Mouse (Mus musculus) fat pad, adult 2 months (tissue): ENCODE measurements around the gene AL731706.1.
"Not testable (repeated sequence)": the region's sequence is repeated elsewhere in the genome, so short reads cannot be mapped to it uniquely, and the experiment has no call there.

ENCODE experiments used
- DNase-seq: peaks from one replicate; pipeline ENCODE4 v3.0.0-alpha.2; 2011; ENCODE audit warnings: low read depth, low spot score; ENCODE audit errors: extremely low read depth

AL731706.1 gene

DNA sequence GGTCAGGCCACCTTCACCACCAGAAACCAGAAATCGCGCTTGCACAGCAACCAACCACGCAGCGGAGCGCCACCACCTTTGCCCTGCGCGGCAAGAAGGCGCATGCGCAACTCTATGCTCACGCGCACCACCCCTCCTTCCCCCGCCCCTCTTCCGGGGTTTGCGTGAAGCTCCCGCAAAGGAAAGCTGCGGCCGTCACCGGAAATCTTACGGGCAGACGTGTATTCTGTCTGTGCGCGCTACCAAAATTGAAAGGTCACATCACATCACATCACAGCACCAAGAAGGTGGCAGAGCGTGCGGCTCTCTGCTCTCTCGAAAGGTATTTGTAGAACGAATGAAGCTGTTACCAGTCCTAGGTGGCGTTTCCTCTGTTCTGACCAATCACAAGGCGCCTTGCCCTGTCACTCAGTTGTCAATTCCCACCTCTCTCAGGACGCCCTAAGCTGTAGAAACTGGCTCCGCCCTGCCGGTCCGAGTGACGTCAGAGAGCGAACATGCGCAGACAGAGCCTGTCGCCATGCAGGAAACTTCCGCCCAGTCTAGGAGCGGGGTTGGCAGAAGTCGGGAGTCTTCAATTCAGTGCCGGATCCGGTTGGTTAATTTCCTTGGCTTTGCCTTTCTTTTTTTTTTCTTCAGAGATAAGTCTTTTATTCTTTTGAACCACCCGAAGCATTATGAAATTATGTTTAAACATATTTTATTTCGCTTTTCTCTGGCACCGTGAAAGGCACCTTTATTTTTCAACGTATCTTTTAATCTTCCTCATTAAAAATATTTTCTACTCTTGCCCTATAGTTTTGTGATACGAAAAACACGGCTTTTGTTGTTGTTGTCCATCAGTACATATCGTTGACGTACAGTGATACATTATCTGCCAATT is at the start of gene AL731706.1, which contains the start of the genes Slx4ip and Mkks:
Gene AL731706.1 (minus strand): TSS at position 322 of the 883 bp plus-strand sequence.
Gene Slx4ip (plus strand): TSS at position 151 of the 883 bp plus-strand sequence.
Gene Mkks (minus strand): TSS at position 322 of the 883 bp plus-strand sequence.
- DNase-seq: peak; percentile 99

DNA sequence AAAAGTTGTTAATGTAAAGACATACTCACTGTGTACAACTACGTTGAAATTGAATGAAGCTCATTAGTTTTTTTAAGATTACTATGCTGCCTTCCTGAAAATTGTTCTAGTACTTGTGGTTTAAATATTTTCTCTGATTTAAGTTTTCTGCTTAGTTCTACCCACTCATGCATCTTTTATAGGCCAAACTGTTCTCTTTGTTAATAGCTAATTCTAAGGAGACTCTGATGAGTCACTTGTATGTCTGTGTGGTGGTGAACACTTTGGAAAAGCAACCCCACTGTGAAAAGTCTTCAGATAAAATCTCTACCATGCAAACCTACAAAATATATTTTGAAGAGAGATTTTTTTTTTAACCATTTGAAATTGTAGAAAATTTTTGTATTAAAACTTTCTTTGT is 47.1 kb upstream of the AL731706.1 start:
- no peak for DNase-seq

DNA sequence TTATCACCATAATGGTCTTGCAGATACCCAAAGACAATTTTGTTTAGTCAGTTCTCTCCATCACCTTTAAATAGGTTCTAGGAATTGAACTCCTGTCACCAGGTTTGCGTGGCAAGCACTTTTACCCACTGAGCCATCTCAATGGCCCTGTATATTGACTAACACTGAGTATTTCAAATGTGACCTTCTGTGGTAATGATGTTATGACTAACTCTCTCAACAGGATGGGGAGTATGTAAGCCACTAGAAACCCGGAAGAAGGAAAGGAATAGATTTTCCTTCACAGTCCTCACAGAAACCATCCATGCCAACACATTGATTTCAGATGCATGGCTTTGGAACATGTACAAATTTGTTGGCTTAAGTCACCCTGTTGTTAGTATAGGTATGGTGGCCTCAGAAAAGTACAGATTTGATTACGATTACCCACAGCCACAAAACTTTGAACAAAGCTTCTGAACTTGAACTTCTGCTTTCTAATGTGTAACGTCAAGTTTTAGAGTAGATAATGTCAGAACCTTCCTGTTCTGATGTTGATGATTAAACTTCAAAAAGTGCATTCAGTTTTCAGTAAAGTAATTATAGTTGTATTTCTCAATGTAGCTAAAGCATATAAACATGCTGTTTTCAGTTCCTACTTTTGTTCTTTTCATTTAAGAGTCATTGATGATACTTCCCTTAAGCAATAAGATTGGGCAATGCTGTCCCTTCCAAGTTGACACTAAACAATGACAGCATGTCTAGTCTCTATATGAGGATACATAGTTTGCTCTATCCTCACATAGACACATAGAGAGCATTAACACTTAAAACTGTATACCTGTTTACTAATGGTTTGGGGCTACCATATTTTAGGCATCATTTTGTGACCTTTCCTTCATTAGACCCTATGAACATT is 45.5 kb upstream of the AL731706.1 start:
- DNase-seq: no peak

DNA sequence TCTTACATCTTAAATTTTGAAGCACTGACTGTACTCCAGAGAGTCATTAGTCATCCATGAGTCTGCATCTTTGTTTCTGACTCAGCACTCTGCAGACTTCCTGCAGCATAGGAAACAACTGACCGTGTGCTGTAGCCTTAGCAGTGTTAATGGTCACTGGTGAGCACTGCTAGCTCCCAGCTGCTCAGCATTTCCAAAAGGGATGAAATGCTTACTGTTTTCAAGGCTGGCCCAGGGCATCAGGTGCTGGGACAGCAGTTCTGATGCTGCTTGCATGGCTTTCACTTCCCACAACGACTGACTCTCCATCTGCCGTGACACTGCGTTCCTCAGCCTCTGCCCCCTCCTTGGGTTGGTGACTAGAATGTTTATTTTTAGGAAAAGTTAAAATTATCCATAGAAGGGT is 29.8 kb upstream of the AL731706.1 start:
- no peak for DNase-seq

DNA sequence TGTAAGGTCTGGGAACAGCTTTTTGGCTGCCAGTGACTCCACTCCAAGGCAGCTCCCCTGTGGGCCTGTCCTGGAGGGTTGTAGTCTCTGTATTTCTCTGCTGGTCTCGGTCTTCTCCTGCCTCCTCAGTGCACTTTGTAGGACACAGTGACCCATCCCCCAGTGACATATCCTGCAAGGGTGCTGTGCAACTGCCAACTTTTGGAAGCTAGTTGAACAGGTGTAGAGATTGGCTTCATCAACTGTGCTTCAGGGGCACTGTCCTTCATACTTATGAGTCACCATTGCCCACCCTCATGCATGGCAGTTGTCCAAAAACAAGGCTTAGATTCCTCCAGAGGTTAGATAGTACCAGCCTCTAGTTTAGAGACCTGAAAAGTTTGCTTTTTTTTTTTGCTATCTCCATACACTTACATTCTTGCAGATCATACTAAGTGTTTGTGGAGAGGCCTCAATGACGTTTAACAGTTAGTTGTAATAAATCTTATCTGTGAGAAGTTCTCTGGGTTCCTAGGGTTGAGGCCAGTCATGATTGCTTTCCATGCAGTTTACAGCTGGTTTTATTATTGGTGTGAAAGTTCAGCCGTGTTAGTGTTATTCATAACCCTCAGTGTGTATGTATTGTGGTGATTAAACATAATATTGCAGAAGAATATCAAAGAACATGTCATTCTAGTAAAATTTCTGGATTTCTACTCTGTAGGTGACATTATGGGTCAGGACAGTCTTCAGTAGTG is 29.2 kb upstream of the AL731706.1 start:
- DNase-seq: no peak

DNA sequence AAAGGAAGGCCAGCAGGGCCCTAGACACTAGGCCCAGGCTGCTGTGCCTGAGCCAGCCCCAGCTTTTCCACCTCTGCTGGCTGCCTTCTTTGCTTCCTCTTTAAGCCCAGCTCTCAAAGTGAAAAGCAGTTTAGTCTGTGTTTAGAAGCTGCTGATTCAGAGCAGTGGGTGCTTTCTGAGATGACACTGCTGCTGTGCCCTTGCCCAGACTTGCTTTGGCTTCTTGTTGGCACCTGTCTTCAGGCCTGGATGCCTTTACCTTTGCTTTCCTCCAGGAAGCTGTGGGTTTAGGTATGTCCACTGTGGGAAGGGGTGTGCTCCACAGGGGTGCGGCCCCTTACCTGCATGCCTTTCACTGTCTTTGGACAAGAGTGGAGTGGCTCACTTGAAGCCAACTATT is 28.2 kb upstream of the AL731706.1 start:
- DNase-seq: no peak

DNA sequence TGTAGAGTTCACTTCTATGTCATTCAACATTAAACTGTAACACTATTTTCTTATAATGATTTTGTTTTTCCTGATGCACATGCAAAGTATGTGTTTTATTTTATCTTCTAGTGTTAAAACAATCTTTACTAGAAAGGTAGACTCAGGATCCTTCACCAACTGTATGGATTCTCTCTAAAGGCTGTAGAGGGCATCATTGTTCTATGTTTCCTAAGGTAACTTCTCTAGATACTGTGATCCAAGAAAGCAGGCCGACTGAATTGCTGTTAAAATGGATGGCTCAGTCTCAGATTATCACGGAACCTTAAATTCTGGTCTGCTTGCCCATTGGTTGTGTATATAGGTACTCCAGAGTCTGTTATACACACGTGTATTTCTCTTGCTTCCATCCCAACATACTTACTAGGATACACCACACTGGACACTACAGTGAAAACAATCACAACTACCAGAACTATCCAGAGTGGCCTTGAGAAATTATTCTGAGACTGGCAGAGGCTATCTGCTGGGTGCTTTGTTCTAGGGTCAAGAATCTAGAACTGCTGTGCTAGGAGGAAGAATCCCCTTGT is 23.2 kb upstream of the AL731706.1 start:
- no peak for DNase-seq

DNA sequence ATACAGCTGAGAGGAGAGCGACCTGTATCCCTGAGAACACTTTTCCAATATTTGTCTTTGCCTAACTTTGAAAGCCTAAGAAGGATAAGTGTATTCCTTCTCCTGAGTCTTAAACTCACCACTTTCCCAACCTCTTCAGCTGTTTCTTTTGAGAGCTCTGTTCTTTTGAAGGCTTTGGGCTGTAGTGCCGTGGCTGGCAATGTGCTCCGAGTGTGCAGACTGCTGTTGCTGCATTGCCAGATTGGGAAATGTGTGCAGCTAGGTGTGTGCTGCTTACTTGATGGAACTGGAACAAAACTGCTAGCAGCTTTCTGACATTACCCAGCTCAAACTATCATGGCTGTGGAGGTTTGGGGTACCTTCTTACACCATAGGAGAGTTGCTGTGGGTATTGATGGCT is 21.8 kb upstream of the AL731706.1 start:
- DNase-seq: no peak

DNA sequence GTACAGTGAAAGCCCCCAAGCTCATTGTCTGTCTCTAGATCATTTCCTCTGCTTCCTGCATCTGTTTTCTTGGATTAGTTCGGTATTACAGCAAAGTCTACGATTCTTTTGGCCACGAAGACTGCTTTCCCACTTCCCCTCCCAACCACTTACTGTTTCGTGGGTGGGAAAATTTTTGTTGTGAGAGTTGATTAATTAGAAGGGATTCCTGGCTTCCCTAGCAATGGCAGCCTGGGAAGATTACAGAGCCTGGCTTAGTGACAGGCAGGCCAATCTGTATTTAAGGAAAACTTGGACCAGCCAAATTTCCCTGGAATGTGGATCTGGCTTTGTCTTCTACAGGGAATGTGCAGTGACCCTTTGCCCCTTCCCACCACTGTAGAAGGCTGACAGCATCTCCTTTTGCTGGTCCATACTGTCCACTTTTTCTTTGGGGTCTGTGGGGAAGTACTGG is 20.8 kb upstream of the AL731706.1 start:
- no peak for DNase-seq

DNA sequence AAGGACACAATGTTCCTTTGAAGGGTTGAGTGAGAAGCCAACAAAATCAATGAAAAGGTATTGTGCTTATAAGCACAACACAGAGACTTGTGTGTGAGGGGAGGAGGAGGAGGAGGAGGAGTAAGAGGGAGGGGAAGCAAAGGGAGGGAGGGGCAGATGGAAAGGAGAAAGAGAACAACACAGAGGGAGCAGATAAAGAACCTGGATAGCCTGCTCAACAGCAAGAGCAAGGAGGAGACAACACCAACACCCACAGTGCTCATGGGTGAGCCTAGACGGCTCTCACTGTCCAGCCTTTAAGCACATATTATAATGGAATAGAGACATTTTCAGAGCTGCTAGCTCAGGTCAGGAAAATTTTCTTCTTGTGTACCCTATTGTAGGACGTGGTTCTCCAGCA is 18.1 kb upstream of the AL731706.1 start:
- no peak for DNase-seq

DNA sequence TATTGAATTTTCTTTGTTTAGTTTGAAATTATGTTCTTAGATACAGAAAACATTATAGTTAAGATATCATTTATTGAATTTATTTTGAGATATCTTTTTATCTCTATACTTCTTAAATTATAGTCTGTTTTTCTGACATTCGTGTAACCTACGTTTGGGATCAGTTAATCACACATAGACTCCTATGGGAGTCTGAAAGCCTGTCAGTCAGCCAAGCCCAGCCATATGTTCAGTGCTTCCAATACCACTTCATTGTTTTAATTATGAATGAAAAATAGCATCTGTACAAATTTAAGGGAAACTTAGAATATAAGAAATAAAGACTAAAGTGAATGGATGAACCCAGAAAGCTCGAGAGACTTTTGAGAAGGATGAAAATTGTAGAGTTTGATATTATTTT is 17.4 kb upstream of the AL731706.1 start:
- no peak for DNase-seq

DNA sequence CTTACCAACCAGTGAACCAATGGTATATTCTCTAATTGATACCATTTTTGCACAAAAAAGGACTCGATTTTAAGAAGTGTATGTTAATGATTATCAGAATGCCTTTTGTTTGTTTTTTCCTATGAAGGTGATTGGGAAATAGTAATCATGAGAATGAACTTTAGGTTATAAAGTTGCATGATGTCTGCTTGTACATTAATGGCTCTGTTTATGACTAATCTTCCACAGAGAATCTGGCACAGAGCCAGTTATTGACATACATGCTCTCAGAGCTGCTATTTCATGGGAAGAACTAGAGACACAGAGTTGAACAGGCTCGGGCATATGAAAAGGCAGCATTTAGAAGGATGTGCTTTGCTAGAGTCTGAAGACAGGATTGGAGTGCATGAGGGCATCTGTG is 4.9 kb upstream of the AL731706.1 start:
- DNase-seq: no peak

DNA sequence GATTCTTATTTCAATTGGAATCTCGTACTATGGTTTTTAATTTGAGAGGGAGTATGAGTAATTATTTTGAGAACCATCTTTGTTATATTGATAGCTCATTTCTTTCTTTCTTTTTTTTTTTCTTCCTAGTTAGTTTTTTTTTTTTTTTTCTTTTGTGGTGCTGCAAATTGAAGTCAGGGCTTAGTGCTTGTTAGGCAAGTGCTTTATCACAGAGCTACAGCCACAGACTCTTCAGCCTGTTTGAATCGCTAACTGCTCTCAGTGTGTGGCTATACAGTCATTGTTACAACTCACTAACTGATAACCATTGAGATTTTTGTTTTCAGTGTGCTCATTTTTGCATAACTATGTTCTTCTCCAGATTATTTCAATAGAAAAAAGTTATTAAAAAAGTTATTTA is 3.3 kb upstream of the AL731706.1 start:
- no peak for DNase-seq

DNA sequence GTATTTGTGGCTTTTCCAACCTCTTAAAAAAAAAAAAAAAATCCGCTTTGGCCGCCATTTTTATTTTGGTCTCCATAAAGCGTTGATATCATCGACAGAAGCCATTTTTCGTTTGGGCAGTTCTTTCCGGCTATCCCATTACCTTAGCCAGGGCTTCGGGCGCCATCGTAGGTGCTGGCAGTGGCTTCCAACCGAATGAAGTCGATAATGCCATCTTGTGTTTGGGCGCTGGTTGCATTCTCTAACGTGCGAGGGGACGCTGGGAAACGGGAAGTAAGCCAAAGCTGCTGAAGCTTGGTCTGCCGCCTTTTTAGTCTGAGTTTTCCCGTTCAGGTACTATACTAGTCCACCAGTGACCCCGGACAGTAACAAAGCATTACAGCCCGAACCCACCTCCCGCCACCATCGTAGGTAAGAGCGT is 772 bp upstream of the AL731706.1 start:
- DNase-seq: peak; percentile 85

DNA sequence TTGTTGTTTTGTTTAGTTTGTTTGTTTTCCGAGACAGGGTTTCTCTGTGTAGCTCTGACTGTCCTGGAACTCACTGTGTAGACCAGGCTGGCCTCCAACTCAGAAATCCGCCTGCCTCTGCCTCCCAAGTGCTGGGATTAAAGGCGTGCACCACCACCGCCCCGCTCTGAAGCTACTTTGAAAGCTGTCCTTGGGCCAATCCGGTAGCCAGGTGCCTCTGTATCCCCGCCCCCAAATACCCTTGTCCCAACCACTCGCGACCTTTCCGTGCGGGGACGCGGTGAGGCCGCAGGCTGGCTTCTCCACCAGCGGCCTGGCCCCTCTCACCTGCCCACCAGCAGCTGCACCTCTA is 497 bp downstream of the AL731706.1 start:
- DNase-seq: not testable (repeated sequence)

DNA sequence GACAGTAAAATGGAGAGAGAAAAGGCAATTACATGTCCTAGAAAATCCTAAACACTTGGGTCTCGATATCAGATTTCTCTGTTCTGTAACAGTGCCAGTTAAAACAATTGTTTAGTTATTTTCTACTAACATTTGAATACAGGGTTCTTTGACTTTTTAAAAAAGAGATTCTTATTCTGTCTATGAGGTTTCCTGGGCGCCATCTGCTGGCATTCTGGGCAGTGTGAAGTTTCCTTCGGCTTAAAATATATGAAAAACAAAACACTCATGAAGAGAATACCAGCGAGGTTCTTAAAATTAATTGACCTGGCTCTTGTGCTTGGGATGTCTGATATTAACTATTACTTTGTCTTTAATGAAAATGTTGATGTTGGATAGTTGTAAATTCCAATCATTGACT is 4.3 kb downstream of the AL731706.1 start:
- no peak for DNase-seq

DNA sequence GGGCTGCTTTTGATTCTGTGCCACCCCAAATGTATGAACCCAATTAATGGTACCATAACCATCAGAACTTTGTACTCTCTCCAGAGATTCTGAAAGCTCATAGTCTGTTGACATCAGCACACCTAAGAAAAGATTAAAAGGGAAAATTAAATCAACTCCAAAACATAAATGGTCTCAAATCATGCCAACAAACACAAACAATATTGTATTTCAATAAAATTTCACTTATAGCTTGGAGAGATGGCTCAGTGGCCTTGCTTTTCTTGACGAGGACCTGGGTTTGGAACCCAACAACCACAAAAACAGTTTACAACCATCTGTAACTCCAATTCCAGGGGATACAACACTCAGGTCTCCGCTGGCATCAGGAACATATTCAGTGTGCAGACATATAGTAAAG is 5.6 kb downstream of the AL731706.1 start, which contains the start of gene AL731706.2:
Gene AL731706.2 (minus strand): TSS at position 101 of the 400 bp plus-strand sequence.
- DNase-seq: no peak

DNA sequence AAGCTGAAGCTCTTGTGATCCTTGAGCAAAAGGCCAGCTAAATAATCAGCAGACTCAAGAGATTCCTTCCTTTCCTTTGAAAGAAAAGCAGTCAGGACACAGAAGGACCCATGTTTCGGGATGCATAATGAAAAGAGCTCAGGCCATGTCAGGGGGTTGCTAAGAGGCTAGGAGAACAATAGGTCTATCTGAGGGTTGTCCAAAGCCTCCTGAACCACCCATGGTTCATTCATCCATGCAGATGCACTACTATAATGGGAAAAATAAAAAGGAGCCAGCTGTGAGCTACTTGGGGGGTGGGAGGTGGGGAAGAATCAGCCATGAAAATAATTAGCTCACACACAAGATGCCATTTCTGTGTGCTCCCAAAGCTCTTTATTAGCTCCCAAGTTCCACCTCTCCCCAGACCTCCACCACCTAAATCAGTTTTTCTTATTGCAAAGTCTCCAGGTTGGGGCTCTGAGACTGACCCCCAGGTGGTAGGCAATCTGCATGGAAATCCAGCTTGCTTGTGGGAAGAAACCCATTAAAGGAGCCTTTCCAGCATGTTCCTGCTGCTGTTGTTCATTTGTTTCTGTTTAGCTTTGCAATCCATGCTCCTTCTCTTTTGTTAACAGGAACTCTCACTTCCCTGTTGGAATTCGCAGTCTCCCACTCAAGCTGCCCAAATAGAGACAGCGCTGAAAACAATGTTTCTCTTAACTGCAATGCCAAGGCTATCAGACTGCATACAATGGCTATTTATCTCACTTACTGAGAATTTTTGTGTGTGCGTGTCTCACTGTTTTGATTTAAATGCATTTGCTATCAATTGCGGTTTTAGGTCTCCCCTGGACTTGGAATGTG is 36.4 kb downstream of the AL731706.1 start:
- DNase-seq: no peak

DNA sequence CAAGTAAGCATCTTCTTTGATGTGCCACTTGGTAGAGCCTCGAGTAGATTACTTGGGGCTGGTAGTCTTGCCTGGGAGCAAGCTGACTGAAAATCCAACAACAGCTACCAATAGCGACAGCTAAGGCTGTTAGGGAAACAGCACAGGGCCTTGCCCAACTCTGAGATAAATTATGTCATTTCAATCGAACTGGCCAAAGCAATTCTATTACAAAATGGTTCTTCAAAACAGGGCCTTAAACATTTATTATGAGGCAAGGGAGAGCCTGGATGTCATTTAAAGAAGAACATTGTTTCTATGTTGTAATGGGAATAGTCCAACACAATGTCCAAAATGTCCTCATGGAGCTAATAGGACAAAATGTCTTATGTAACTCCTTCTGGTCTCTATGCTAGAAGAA is 40.8 kb downstream of the AL731706.1 start:
- DNase-seq: no peak

DNA sequence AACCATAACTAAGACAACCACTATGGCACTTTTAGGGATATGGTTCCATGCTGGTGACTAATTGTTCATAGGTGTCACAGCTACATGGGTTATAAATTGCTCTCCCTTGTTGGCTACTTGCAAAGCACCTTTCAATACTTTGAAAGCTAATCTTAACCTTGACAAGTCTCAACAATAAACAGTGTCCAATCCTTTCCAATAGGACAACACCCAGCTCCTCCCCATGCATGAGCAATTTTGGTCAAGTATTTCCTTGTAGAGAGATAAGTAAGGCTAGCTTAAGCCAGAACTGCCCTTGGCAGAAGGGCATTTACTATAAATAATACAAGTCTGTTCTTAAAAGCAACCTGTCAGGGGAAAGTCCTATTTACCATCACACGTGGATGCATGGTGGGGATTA is 53.2 kb downstream of the AL731706.1 start:
- DNase-seq: no peak
